Mouse (Mus musculus) C2C12 (cell line): Measurements from ENCODE around the gene Srgap2. TPM values are rescaled to one million over a fixed set of nuclear protein-coding genes. Genes with fewer than 3 reads are reported as not detected.

ENCODE experiments used
- H3K27me3 ChIP-seq: one replicate; pipeline ENCODE4 v1.6.1; 2011; ENCODE audit not compliant: control insufficient read depth, insufficient read depth, insufficient read length
- H3K36me3 ChIP-seq: one replicate; pipeline ENCODE4 v1.6.1; 2011; ENCODE audit not compliant: control insufficient read depth, insufficient read depth
- H3K4me3 ChIP-seq: one replicate; pipeline ENCODE4 v1.5.1; 2011; ENCODE audit warnings: mild to moderate bottlenecking, control low read depth; ENCODE audit not compliant: poor library complexity, insufficient read depth, severe bottlenecking
- H3K79me2 ChIP-seq: one replicate; pipeline ENCODE4 v1.6.1; 2011; ENCODE audit not compliant: control insufficient read depth, insufficient read depth
- H3K79me3 ChIP-seq: one replicate; pipeline ENCODE4 v1.6.1; 2011; ENCODE audit warnings: low read depth, control low read depth
- H3ac ChIP-seq: one replicate; pipeline ENCODE3; 2011; ENCODE audit warnings: low read depth; ENCODE audit not compliant: control insufficient read depth, insufficient read length
- CEBPB ChIP-seq: IDR thresholded peaks from one replicate; pipeline ENCODE4 v1.6.1; 2011; ENCODE audit warnings: low read depth, mild to moderate bottlenecking, control low read depth, moderate library complexity
- CTCF ChIP-seq: IDR thresholded peaks from one replicate; pipeline ENCODE4 v1.5.1; 2011; ENCODE audit not compliant: control insufficient read depth, insufficient read depth, insufficient read length
- FOSL1 ChIP-seq: IDR thresholded peaks from one replicate; pipeline ENCODE4 v1.8.0; 2011; ENCODE audit warnings: mild to moderate bottlenecking, low read length; ENCODE audit not compliant: poor library complexity, insufficient read depth, severe bottlenecking
- MAX ChIP-seq: IDR thresholded peaks from one replicate; pipeline ENCODE4 v1.6.1; 2011; ENCODE audit warnings: mild to moderate bottlenecking, control low read depth
- MYOD1 ChIP-seq: IDR thresholded peaks from one replicate; pipeline ENCODE4 v1.6.1; 2011; ENCODE audit warnings: low read depth; ENCODE audit not compliant: control insufficient read depth, insufficient read length
- MYOG ChIP-seq: IDR thresholded peaks from one replicate; pipeline ENCODE4 v1.6.1; 2011; ENCODE audit not compliant: control insufficient read depth, insufficient read length; ENCODE audit errors: extremely low read depth
- USF1 ChIP-seq: IDR thresholded peaks from one replicate; pipeline ENCODE4 v1.6.1; 2011; ENCODE audit warnings: low read depth, mild to moderate bottlenecking, control low read depth, moderate library complexity
- polyA plus RNA-seq: library from polyadenylated mRNA; unstranded; fragments of >200 nt; fragmentation: generic; extraction: Trizol; gene quantifications from one replicate; pipeline ENCODE4 v1.2.1, GENCODE M21; 2012; ENCODE audit warnings: missing spikeins

Srgap2 gene
- polyA plus RNA-seq, 1 experiment: 10.5 TPM

DNA sequence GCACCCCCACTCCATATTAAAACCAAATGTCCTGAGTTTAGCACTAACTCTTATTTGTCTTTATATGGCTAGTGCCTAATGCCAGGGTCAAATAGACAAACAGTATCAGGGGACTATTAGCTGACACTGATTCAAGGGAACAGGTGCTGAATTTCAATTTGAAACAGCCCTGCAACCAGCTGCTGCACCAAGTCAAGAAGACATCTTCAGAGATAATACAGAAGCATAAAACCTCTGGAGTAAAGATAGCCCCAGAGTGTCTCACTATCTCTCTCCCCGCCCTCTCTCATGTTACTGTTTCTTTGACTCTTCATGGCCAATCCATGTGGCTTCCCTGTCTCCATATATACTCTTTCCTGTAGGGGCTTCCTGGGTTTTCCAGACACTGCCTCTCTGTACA is 167.5 kb downstream of the Srgap2 start:
- H3K79me2 ChIP-seq: no peaks in the 10 kb centered on the region
- no peaks in the 10 kb centered on the region for H3K79me3 ChIP-seq
- no peaks in the 10 kb centered on the region for H3K27me3 ChIP-seq
- H3ac ChIP-seq: no peak overlapping the region
- H3K4me3 ChIP-seq: no peak overlapping the region
- peak; percentile 77 for TF ChIP-seq MYOD1
- TF ChIP-seq CTCF: no peak
- TF ChIP-seq CEBPB: no peak
- no peak for TF ChIP-seq USF1
- peaks cover 7% of the 10 kb centered on the region for H3K36me3 ChIP-seq

DNA sequence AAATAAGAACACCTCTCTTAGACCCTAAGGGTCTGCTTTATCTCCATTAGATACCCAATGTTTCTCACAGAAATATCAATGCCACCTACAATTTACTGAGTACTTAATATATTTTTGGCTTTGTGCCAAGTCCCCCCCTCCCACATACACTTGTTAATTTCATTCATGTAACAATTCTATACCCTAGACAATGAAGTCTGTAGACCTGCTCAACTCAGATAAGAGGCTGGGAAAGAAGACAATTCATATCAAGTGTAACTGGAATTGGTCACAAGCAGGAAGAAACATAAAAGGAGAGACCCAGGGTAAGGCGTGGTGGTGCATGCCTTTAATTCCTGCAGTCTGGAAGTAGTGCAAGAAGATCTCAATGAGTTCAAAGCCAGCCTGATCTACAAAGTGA is 169.9 kb downstream of the Srgap2 start:
- H3K79me2 ChIP-seq: no peaks in the 10 kb centered on the region
- no peaks in the 10 kb centered on the region for H3K27me3 ChIP-seq
- H3K79me3 ChIP-seq: no peaks in the 10 kb centered on the region
- TF ChIP-seq MAX (no peak), MYOD1 (no peak), FOSL1 (no peak), USF1 (no peak), MYOG (no peak), CTCF (no peak), CEBPB (no peak)
- no peak overlapping the region for H3K4me3 ChIP-seq
- H3K36me3 ChIP-seq: peaks cover 20% of the 10 kb centered on the region
- no peak overlapping the region for H3ac ChIP-seq

DNA sequence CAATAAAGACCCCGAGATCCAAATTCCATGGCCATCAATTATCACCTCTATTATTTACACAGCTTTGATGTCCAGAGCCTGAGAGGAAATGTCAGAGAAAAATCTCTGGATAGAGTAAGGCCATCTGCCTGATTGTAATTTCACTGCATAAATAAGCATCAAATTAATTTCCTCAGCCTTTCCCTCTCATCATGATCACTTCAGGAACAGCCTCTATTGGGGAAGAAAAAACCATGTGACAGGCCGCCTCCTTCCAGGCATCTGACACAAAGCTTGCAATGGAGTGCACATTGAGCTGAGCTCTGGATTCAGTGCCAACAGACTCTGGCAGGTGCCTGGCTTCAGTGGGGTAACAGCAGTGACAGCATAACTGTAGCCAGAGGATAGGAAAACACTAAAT is 175.7 kb downstream of the Srgap2 start:
- H3K27me3 ChIP-seq: no peaks in the 10 kb centered on the region
- H3ac ChIP-seq: no peak overlapping the region
- H3K4me3 ChIP-seq: no peak overlapping the region
- no peaks in the 10 kb centered on the region for H3K79me2 ChIP-seq
- H3K36me3 ChIP-seq: peaks cover 35% of the 10 kb centered on the region
- H3K79me3 ChIP-seq: no peaks in the 10 kb centered on the region
- no peak for TF ChIP-seq MAX
- no peak for TF ChIP-seq MYOD1
- no peak for TF ChIP-seq FOSL1
- no peak for TF ChIP-seq USF1
- TF ChIP-seq MYOG: no peak
- no peak for TF ChIP-seq CTCF
- TF ChIP-seq CEBPB: no peak

GRCm38 (mm10) chr1:131349993-131350510 is 177.1 kb downstream of the Srgap2 start:
- Histone ChIP-seq H3K4me3 (no peak overlapping the region), H3K27me3 (no peaks in the 10 kb centered on the region), H3K79me2 (no peaks in the 10 kb centered on the region), H3ac (no peak overlapping the region), H3K36me3 (peaks cover 36% of the 10 kb centered on the region), H3K79me3 (no peaks in the 10 kb centered on the region)
- no peak for TF ChIP-seq MYOG
- TF ChIP-seq CTCF: no peak
- TF ChIP-seq USF1: no peak
- no peak for TF ChIP-seq FOSL1
- TF ChIP-seq MYOD1: no peak
- TF ChIP-seq MAX: no peak
- TF ChIP-seq CEBPB: no peak

GRCm38 (mm10) chr1:131347708-131348107 is 179.4 kb downstream of the Srgap2 start:
- H3K79me2 ChIP-seq: no peaks in the 10 kb centered on the region
- H3ac ChIP-seq: no peak overlapping the region
- H3K27me3 ChIP-seq: no peaks in the 10 kb centered on the region
- no peak overlapping the region for H3K4me3 ChIP-seq
- H3K36me3 ChIP-seq: peaks cover 41% of the 10 kb centered on the region
- H3K79me3 ChIP-seq: no peaks in the 10 kb centered on the region
- TF ChIP-seq MYOD1 (no peak), FOSL1 (no peak), MYOG (no peak), CEBPB (no peak), MAX (no peak), CTCF (no peak), USF1 (no peak)

DNA sequence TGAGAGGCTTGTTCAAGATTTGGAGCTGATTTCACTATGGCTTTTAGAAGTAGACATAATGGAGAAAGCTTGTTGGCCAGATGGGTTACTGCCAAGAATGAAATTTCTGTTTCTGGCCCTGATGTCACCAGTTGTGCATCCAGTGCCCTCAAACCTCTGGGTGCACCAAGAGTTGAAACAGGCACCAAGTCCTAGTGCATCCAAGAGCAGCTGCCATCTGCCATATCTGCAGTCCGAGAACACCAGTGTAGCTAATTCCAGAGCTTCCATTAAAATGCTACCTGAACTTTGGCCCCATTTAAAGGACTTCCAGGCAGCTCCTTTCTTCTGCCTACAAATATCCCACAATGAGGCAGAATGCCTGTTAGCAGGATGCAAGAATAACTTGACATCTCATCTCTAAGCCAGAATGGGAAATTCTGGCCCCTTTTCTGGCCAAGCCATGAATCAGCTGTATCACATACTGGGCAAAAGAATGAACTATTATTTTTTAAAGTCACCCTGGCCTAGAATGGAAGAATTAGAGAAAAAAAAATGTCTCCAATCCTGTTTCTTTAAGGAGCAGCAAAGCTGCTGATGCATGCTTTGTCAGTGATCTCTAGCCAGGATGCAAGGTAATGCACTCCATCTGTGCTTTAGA is 180.1 kb downstream of the Srgap2 start:
- TF ChIP-seq CTCF (no peak), MYOG (no peak), MAX (no peak), CEBPB (no peak), FOSL1 (no peak), MYOD1 (no peak), USF1 (no peak)
- peaks cover 39% of the 10 kb centered on the region for H3K36me3 ChIP-seq
- no peaks in the 10 kb centered on the region for H3K27me3 ChIP-seq
- no peaks in the 10 kb centered on the region for H3K79me3 ChIP-seq
- H3ac ChIP-seq: no peak overlapping the region
- H3K79me2 ChIP-seq: no peaks in the 10 kb centered on the region
- H3K4me3 ChIP-seq: no peak overlapping the region
